Mouse (Mus musculus) bone marrow macrophage, adult 2 months (primary cell): ENCODE results near the gene Slc2a1.

Source experiments
- CTCF ChIP-seq: IDR thresholded peaks from 2 replicates; pipeline ENCODE4 v1.5.1; 2012; ENCODE audit warnings: low read depth, mild to moderate bottlenecking, low read length, moderate library complexity
- POLR2A ChIP-seq: IDR thresholded peaks from 2 replicates; pipeline ENCODE4 v1.6.1; 2012; ENCODE audit warnings: mild to moderate bottlenecking, low read depth, low read length, borderline replicate concordance

DNA sequence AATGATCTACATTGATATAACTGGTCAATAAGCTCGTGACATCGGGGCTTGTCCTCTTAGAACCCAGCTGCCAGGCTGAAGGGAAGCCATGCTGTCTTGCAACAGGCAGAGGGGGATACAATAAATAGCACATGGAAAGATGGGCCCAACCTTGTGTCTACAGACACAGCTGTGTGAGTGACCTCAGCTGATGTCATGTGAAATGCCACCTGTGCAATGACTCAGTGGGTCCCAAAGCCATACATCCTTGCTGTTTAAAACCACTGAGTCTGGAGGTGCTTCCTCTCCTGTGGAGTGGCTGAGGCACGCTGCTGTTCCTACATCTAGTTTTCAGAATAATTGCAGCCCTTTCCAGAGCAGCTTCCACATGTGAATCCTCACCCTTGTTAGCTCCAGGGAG, 7.1 kb upstream of the Slc2a1 start:
- TF ChIP-seq CTCF (no peak), POLR2A (no peak)
